Mouse (Mus musculus) megakaryocyte-erythroid progenitor cell, adult 5-6 weeks (primary cell): ENCODE measurements around the gene Dusp23. TPM values are rescaled to one million over a fixed set of nuclear protein-coding genes. Genes with fewer than 3 reads are reported as not detected.

Experiments
- total RNA-seq, 2 experiments: library from RNA; stranded (forward) in 1 of 2; stranded (reverse) in 1 of 2; fragments of 200-1000, 215-1000 nt in 1 of 2; fragments of >200 nt in 1 of 2; fragmentation: Nextera tagmentation in 1 of 2; gene quantifications; 2 replicates each; pipeline ENCODE4 v1.2.3; 2014 to 2017

The Dusp23 gene
- total RNA-seq, 2 experiments from 2014 or later = 1.6 to 8.0 TPM

Other genes with a start within 250 kb of the Dusp23 start
- not detected in 2 replicates for gene Slamf9, start 157.6 kb downstream of the Dusp23 start, total RNA-seq (2014; fragmentation: Nextera tagmentation)
- gene Slamf9, start 157.6 kb downstream of the Dusp23 start, total RNA-seq (2017) = not detected in 2 replicates
- not detected in 2 replicates for gene Igsf9, start 151.2 kb downstream of the Dusp23 start, total RNA-seq (2014; fragmentation: Nextera tagmentation)
- 0.09 TPM in 1 of 2 replicates, not detected in the other for gene Igsf9, start 151.2 kb downstream of the Dusp23 start, total RNA-seq (2017)
- gene Tagln2, start 132.9 kb downstream of the Dusp23 start, total RNA-seq (2014; fragmentation: Nextera tagmentation) = 244 and 269 TPM in 2 replicates
- gene Tagln2, start 132.9 kb downstream of the Dusp23 start, total RNA-seq (2017) = 147 and 171 TPM in 2 replicates
- not detected in 2 replicates for gene Cfap45, start 112.2 kb downstream of the Dusp23 start, total RNA-seq (2014; fragmentation: Nextera tagmentation)
- 0.75 TPM in 1 of 2 replicates, not detected in the other for gene Cfap45, start 112.2 kb downstream of the Dusp23 start, total RNA-seq (2017)
- gene Vsig8, start 77.0 kb downstream of the Dusp23 start, total RNA-seq (2014; fragmentation: Nextera tagmentation) = not detected in 2 replicates
- not detected in 2 replicates for gene Vsig8, start 77.0 kb downstream of the Dusp23 start, total RNA-seq (2017)
- not detected in 2 replicates for gene Slamf8, start 42.4 kb downstream of the Dusp23 start, total RNA-seq (2014; fragmentation: Nextera tagmentation)
- not detected in 2 replicates for gene Slamf8, start 42.4 kb downstream of the Dusp23 start, total RNA-seq (2017)
- not detected in 2 replicates for gene Fcrl6, start 30.4 kb downstream of the Dusp23 start, total RNA-seq (2014; fragmentation: Nextera tagmentation)
- gene Fcrl6, start 30.4 kb downstream of the Dusp23 start, total RNA-seq (2017) = not detected in 2 replicates
- not detected in 2 replicates for gene Crp, start 65.1 kb upstream of the Dusp23 start, total RNA-seq (2014; fragmentation: Nextera tagmentation)
- gene Crp, start 65.1 kb upstream of the Dusp23 start, total RNA-seq (2017) = not detected in 2 replicates